Mouse (Mus musculus): Measurements from ENCODE around the gene Gpatch1.

GRCm38 (mm10) chr7:35322732-35323420 is 4.6 kb upstream of the Gpatch1 start:
- no peak for TF ChIP-seq CTCF (conservative IDR thresholded peaks at IDR 0.05; ENCODE audit: low read length)
- no peak for TF ChIP-seq NANOG (IDR thresholded peaks at IDR 0.05; ENCODE audit: borderline replicate concordance, low read length)
- TF ChIP-seq POU5F1 (IDR thresholded peaks at IDR 0.05; ENCODE audit: borderline replicate concordance, low read length) = no peak
